Mouse (Mus musculus) neural tube, embryonic 14.5 days (tissue): Measurements from ENCODE around the gene Svbp. TPM values are rescaled to one million over a fixed set of nuclear protein-coding genes. Genes with fewer than 3 reads are reported as not detected.
A peak's percentile ranks its signal among the peaks of the same experiment; 100 is the strongest.

ENCODE experiments used
- ATAC-seq: fragments of 200-750 bp; cut with Nextera tagmentation; 2 replicates; pipeline ENCODE4 v1.8.0; 2017; ENCODE audit warnings: low read depth, mild to moderate bottlenecking, moderate TSS enrichment, moderate library complexity
- H3K27ac ChIP-seq: fragments of 300-500 bp; sonication (generic); 2 replicates; pipeline ENCODE4 v1.5.1; 2014; ENCODE audit warnings: low read depth, mild to moderate bottlenecking, control low read depth, low read length, moderate library complexity, mixed read lengths
- H3K27me3 ChIP-seq: fragments of 300-500 bp; sonication (generic); 2 replicates; pipeline ENCODE4 v1.6.1; 2014; ENCODE audit warnings: low read length; ENCODE audit not compliant: control insufficient read depth, insufficient read depth
- H3K36me3 ChIP-seq: fragments of 300-500 bp; sonication (generic); 2 replicates; pipeline ENCODE4 v1.6.1; 2014; ENCODE audit warnings: low read length, mixed read lengths; ENCODE audit not compliant: control insufficient read depth, insufficient read depth
- H3K4me1 ChIP-seq: fragments of 300-500 bp; sonication (generic); 2 replicates; pipeline ENCODE4 v1.6.1; 2014; ENCODE audit warnings: low read length; ENCODE audit not compliant: control insufficient read depth, insufficient read depth
- H3K4me2 ChIP-seq: fragments of 300-500 bp; sonication (generic); 2 replicates; pipeline ENCODE4 v1.6.1; 2014; ENCODE audit warnings: mild to moderate bottlenecking, low read depth, low read length, control low read depth
- H3K4me3 ChIP-seq: fragments of 300-500 bp; sonication (generic); 2 replicates; pipeline ENCODE4 v1.5.1; 2014; ENCODE audit warnings: low read depth, low read length, control low read depth, mixed read lengths
- H3K9ac ChIP-seq: fragments of 300-500 bp; sonication (generic); replicated peaks from 2 replicates; pipeline ENCODE4 v1.6.1; 2014; ENCODE audit warnings: low read depth, mild to moderate bottlenecking, control low read depth, low read length, mixed read lengths
- H3K9me3 ChIP-seq: fragments of 300-500 bp; sonication (generic); 2 replicates; pipeline ENCODE4 v1.6.1; 2016; ENCODE audit warnings: low read length; ENCODE audit not compliant: control insufficient read depth
- whole genome bisulfite sequencing: fragments of 180-500 bp; shearing (Covaris S2); extraction: QIAGEN DNeasy Blood & Tissue Kit; methylation state at CpG from one replicate; pipeline ENCODE4 v1.1.7; 2014; 5-methylcytosine and 5-hydroxymethylcytosine counted together
- polyA plus RNA-seq: library from polyadenylated mRNA; unstranded; fragments of >200 nt; fragmentation: Nextera tagmentation; extraction: Ambion mirVana; gene quantifications from 2 replicates; pipeline ENCODE4 v1.2.1, GENCODE M21; 2014

Gene Svbp
- polyA plus RNA-seq, 1 experiment from 2014 or later = 254 TPM

GRCm38 (mm10) chr4:119233256-119233901 is 38.3 kb downstream of the Svbp start:
- H3K27ac ChIP-seq = peak overlapping the region; percentile 39; the same call in 1 of the 2 replicates
- H3K9me3 ChIP-seq = no peaks in the 10 kb centered on the region
- ATAC-seq = peak; percentile 49
- H3K36me3 ChIP-seq = peaks cover 5% of the 10 kb centered on the region; the same call in 1 of the 2 replicates
- no peaks in the 10 kb centered on the region for H3K27me3 ChIP-seq
- peak overlapping the region; percentile 79 for H3K4me2 ChIP-seq
- peak overlapping the region; percentile 73 for H3K9ac ChIP-seq
- peak overlapping the region; percentile 81 for H3K4me3 ChIP-seq
- H3K4me1 ChIP-seq = peaks cover 7% of the 10 kb centered on the region; the same call in 1 of the 2 replicates
- under 1% methylated on average over 36 of the region's 36 CpGs for WGBS

GRCm38 (mm10) chr4:119234348-119234747 is 39.2 kb downstream of the Svbp start:
- 86% methylated on average over 3 of the region's 3 CpGs for WGBS
- no peak for ATAC-seq
- Histone ChIP-seq H3K9me3 (no peaks in the 10 kb centered on the region), H3K4me1 (peaks cover 7% of the 10 kb centered on the region; the same call in 1 of the 2 replicates), H3K27ac (no peak overlapping the region), H3K27me3 (no peaks in the 10 kb centered on the region), H3K4me2 (peak overlapping the region; percentile 79), H3K9ac (no peak overlapping the region), H3K36me3 (peaks cover 5% of the 10 kb centered on the region; the same call in 1 of the 2 replicates), H3K4me3 (peak overlapping the region; percentile 81)

GRCm38 (mm10) chr4:119238661-119239060 is 43.6 kb downstream of the Svbp start:
- peaks cover 33% of the 10 kb centered on the region; the same call in 1 of the 2 replicates for H3K36me3 ChIP-seq
- H3K27ac ChIP-seq = no peak overlapping the region

DNA sequence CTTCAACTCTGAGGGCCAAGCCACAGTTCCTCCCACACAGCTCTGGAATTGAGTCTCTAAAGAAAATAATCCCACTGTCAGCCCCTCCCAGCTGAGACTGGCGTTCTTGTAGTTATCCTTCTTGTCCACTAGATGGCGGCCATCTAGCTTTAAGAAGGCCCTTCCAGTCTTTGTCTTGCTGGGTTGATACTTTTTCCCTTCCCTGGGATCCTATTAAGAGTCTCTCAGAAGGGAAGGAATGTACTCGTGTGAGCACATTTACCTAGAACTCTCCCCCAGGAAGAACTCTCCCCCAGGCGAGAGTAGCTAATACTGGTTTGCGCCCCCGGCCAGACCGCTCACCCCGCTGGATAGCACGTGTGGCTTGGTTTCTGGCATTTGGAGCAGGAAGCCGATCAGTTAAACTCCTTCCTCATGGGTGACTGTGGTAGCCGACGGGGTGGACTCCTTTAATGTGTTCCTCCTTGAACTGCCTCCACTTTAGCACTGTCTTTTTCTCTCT is 44.1 kb downstream of the Svbp start:
- ATAC-seq = peak; percentile 53; the same call in 1 of the 2 replicates
- no peaks in the 10 kb centered on the region for H3K27me3 ChIP-seq
- H3K36me3 ChIP-seq = peaks cover 36% of the 10 kb centered on the region; the same call in 1 of the 2 replicates
- peak overlapping the region; percentile 56; the same call in 1 of the 2 replicates for H3K27ac ChIP-seq
- 0 out of 2 replicates have a peak overlapping the region, but pooled peaks have one; percentile 26 for H3K9ac ChIP-seq
- H3K4me1 ChIP-seq = no peaks in the 10 kb centered on the region
- H3K4me3 ChIP-seq = no peak overlapping the region
- no peak overlapping the region for H3K4me2 ChIP-seq
- WGBS = 45% methylated on average over 12 of the region's 12 CpGs
- H3K9me3 ChIP-seq = no peaks in the 10 kb centered on the region

More at GRCm38 (mm10) chr4:119238661-119239060, 43.6 kb downstream of the Svbp start:
- Histone ChIP-seq H3K4me3 (no peak overlapping the region), H3K9me3 (no peaks in the 10 kb centered on the region), H3K9ac (no peak overlapping the region), H3K4me2 (no peak overlapping the region), H3K27me3 (no peaks in the 10 kb centered on the region), H3K4me1 (no peaks in the 10 kb centered on the region)
- no peak for ATAC-seq
- 80% methylated on average over 3 of the region's 3 CpGs for WGBS

DNA sequence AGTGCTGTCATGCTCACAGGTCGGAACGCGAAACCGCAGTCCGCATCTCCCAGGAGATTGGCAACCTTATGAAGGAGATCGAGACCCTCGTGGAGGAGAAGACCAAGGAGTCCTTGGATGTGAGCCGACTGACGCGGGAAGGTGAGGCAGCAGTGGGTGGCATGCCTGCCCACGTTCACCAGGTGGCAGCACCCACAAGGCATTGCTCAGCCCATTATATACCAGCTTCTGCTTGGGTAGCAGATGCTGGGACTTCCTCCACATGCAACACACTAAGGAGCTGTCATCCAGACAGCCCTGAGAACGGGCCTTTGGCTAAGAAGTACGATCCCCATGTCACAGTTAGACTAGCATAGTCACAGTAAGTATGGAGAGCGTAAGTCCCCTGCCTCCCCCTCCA is 46.6 kb downstream of the Svbp start:
- H3K36me3 ChIP-seq = peaks cover 43% of the 10 kb centered on the region
- 89% methylated on average over 14 of the region's 14 CpGs for WGBS

GRCm38 (mm10) chr4:119242571-119242970 is 47.5 kb downstream of the Svbp start:
- no peak for ATAC-seq
- Histone ChIP-seq H3K27me3 (no peaks in the 10 kb centered on the region), H3K9ac (no peak overlapping the region), H3K27ac (no peak overlapping the region), H3K4me2 (no peak overlapping the region), H3K4me1 (peaks cover 4% of the 10 kb centered on the region; the same call in 1 of the 2 replicates), H3K36me3 (peaks cover 40% of the 10 kb centered on the region), H3K9me3 (no peaks in the 10 kb centered on the region), H3K4me3 (no peak overlapping the region)
- WGBS = 94% methylated on average over 12 of the region's 12 CpGs

More for the DNA sequence above, 46.6 kb downstream of the Svbp start:
- H3K9ac ChIP-seq = no peak overlapping the region
- no peaks in the 10 kb centered on the region for H3K27me3 ChIP-seq
- H3K4me3 ChIP-seq = no peak overlapping the region
- no peak overlapping the region for H3K27ac ChIP-seq
- H3K4me2 ChIP-seq = no peak overlapping the region
- H3K9me3 ChIP-seq = no peaks in the 10 kb centered on the region
- no peaks in the 10 kb centered on the region for H3K4me1 ChIP-seq
- ATAC-seq = no peak

- WGBS = 85% methylated on average over 22 of the region's 22 CpGs
These were observed 49.5 kb downstream of the Svbp start for GRCm38 (mm10) chr4:119244468-119245240.

DNA sequence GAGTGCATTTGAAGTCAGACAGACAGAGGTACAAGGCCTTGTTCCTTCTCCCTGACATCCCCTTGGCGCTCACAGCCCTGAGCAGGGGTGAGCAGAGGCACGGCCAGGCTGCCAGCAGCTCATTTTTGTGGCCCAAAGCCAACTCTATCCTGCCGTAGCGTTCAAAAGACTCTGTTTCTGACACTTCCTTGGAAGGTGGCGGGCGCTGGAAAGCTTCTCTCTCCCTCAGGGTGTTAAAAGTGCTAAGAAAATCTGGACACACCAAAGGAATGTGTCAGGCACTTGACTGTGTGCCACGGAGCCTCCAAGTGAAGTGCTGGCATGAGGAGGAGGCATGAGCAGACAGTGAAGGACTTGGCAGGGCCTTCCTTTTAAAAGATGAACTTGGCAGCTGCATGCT is 50.5 kb downstream of the Svbp start:
- Histone ChIP-seq H3K4me2 (no peak overlapping the region), H3K27ac (no peak overlapping the region), H3K27me3 (no peaks in the 10 kb centered on the region), H3K36me3 (peaks cover 40% of the 10 kb centered on the region), H3K9ac (no peak overlapping the region), H3K4me3 (no peak overlapping the region), H3K9me3 (no peaks in the 10 kb centered on the region), H3K4me1 (peaks cover 6% of the 10 kb centered on the region; the same call in 1 of the 2 replicates)
- WGBS = 84% methylated on average over 7 of the region's 7 CpGs
- no peak for ATAC-seq

More at GRCm38 (mm10) chr4:119244468-119245240, 49.5 kb downstream of the Svbp start:
- H3K36me3 ChIP-seq = peaks cover 40% of the 10 kb centered on the region
- H3K27me3 ChIP-seq = no peaks in the 10 kb centered on the region
- no peak overlapping the region for H3K4me2 ChIP-seq
- H3K4me3 ChIP-seq = no peak overlapping the region
- no peak overlapping the region for H3K9ac ChIP-seq
- no peak for ATAC-seq
- peaks cover 6% of the 10 kb centered on the region; the same call in 1 of the 2 replicates for H3K4me1 ChIP-seq
- no peak overlapping the region for H3K27ac ChIP-seq
- no peaks in the 10 kb centered on the region for H3K9me3 ChIP-seq
